Mouse (Mus musculus): ENCODE measurements at regions not wholly inside any gene's neighbourhood (a gene's known extent, or its start where the extent isn't known, plus 50 kb on each side); places are given as distances from the start of the nearest gene placed in this dataset.

- TF ChIP-seq CTCF (IDR thresholded peaks at IDR 0.05; ENCODE audit: low read depth) = no peak
- TF ChIP-seq EP300 (IDR thresholded peaks at IDR 0.05; ENCODE audit: low read depth) = no peak
Observed at GRCm38 (mm10) chr1:128654099-128654862, 62.2 kb upstream of the Cxcr4 start.

All from liver, embryonic 14.5 days (tissue).